Mouse (Mus musculus) neural tube, embryonic 10.5 days (tissue): Measurements from ENCODE around the gene Exoc6.
"Not testable (repeated sequence)": the region's sequence is repeated elsewhere in the genome, so short reads cannot be mapped to it uniquely, and the experiment has no call there.

ENCODE experiments used
- DNase-seq: peaks from one replicate; pipeline ENCODE4 v3.0.0-alpha.2; 2017; ENCODE audit warnings: low spot score; ENCODE audit errors: extremely low spot score

Gene Exoc6

GRCm38 (mm10) chr19:37537717-37538116, 12.5 kb upstream of the Exoc6 start:
- no peak for DNase-seq

GRCm38 (mm10) chr19:37540201-37540600, 10.0 kb upstream of the Exoc6 start:
- DNase-seq, result no peak

- DNase-seq, result no peak
Measured at GRCm38 (mm10) chr19:37543537-37544326, 6.5 kb upstream of the Exoc6 start.

GRCm38 (mm10) chr19:37544476-37544875, 5.7 kb upstream of the Exoc6 start:
- no peak for DNase-seq

GRCm38 (mm10) chr19:37545231-37545630, 5.0 kb upstream of the Exoc6 start:
- DNase-seq, result no peak

- DNase-seq, result no peak
Measured at GRCm38 (mm10) chr19:37545725-37546124, 4.5 kb upstream of the Exoc6 start.

- DNase-seq, result no peak
Measured at GRCm38 (mm10) chr19:37546776-37547175, 3.4 kb upstream of the Exoc6 start.

GRCm38 (mm10) chr19:37551040-37551566, 885 bp downstream of the Exoc6 start:
- DNase-seq, result no peak

- no peak for DNase-seq
Measured at GRCm38 (mm10) chr19:37553376-37554265, 3.4 kb downstream of the Exoc6 start.

- not testable (repeated sequence) for DNase-seq
Measured at GRCm38 (mm10) chr19:37554266-37554650, 4.0 kb downstream of the Exoc6 start.

GRCm38 (mm10) chr19:37555863-37556566, 5.8 kb downstream of the Exoc6 start:
- no peak for DNase-seq

GRCm38 (mm10) chr19:37557898-37558297, 7.7 kb downstream of the Exoc6 start:
- no peak for DNase-seq

- DNase-seq, result peak; percentile 19
Measured at GRCm38 (mm10) chr19:37559286-37560079, 9.3 kb downstream of the Exoc6 start.

- no peak for DNase-seq
Measured at GRCm38 (mm10) chr19:37560080-37560427, 9.8 kb downstream of the Exoc6 start.

GRCm38 (mm10) chr19:37561106-37561892, 11.1 kb downstream of the Exoc6 start:
- no peak for DNase-seq

- DNase-seq, result no peak
Measured at GRCm38 (mm10) chr19:37563763-37564162, 13.5 kb downstream of the Exoc6 start.

GRCm38 (mm10) chr19:37565806-37566205, 15.6 kb downstream of the Exoc6 start:
- no peak for DNase-seq

GRCm38 (mm10) chr19:37569186-37569754, 19.1 kb downstream of the Exoc6 start:
- no peak for DNase-seq

- no peak for DNase-seq
Measured at GRCm38 (mm10) chr19:37570966-37571718, 20.9 kb downstream of the Exoc6 start.
